8 mouse cellular contexts compared by ENCODE assay signal in the genomic region with DNA sequence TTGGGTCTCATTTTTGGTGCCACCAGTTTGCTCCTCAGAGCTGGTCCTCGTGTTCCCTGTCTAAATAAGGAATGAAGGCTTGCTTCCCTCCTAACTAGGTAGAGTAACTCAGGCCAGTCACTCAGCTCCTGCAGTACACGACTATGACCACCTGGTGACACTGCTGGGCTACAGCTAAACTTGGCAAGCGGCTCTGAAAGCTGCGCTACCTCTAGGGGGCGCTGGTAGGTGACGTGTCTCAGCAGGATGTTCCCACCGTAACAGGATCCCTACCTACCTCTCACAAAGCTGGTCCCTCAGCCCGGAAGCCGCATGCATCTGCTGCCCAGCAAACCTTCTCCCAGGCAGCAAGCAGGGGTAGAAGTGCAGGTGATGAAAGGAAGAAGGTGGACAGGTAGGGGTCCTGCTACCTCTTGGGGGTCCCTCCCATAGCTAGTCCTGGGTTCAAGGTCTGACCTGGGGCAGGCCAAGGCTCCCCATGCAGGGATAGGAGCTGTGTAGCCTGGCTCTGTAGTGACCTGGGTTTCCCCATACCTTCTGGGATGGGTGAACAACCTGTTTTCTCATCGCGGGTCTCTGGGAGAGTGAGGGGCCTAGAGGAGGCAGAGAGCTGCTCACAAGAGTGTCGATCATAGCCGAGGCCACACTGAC. TPM values are rescaled to one million over a fixed set of nuclear protein-coding genes. Genes with fewer than 3 reads are reported as not detected.
A peak's percentile ranks its signal among the peaks of the same experiment; 100 is the strongest.
DNase-seq lines count a peak whose midpoint lies in the region; ATAC-seq lines count a peak whose summit lies in the region.

No protein-coding gene starts in this region.

- no peak overlapping the region for H3K27ac ChIP-seq in intestine, embryonic 14.5 days (ENCODE audit: low read depth)

- no peak overlapping the region for H3K9ac ChIP-seq in intestine, embryonic 14.5 days (ENCODE audit: low read length)

- peak; percentile 87 for DNase-seq in adrenal gland, adult 18-20 months (ENCODE audit: low spot score in 2 of 2)
- peak; percentile 95 for DNase-seq in embryo, embryonic 10 days (ENCODE audit: low spot score)
- peak; percentile 80 to 81 for DNase-seq in gastrocnemius, postnatal 36 days
- DNase-seq in intestine, embryonic 14.5 days (ENCODE audit: low spot score), result peak; percentile 96
- DNase-seq in left cerebral cortex, postnatal 14 days (ENCODE audit: low spot score in 2 of 2), result peak; percentile 92 to 94
- peak; percentile 94 for DNase-seq in mesoderm, embryonic 11.5 days (ENCODE audit: low read depth, low spot score)
- peak; percentile 92 for DNase-seq in skeletal muscle tissue, adult 2 months (ENCODE audit: low read depth, low spot score)
- peak; percentile 77 for DNase-seq in yolk sac, embryonic 10.5 days (ENCODE audit: low spot score)

- H3K4me3 ChIP-seq in intestine, embryonic 14.5 days (ENCODE audit: low read depth, low read length), result no peak overlapping the region

- H3K9me3 ChIP-seq in intestine, embryonic 14.5 days (ENCODE audit: control insufficient read depth, low read length), result no peaks in the 10 kb centered on the region

- 0 out of 2 replicates have a peak, but pooled peaks cover 4% of the 10 kb centered on the region for H3K36me3 ChIP-seq in intestine, embryonic 14.5 days (ENCODE audit: control insufficient read depth, insufficient read depth, low read length)

- intact Hi-C loops in gastrocnemius, postnatal 36 days (cut with DNase I), result loop anchor here (5.0 to 10.0 kb wide), 3 partner anchors 47 to 357 kb away; partner anchors contain the start of gene Kremen1
- intact Hi-C loops in left cerebral cortex, postnatal 14 days (cut with DNase I), result loop anchor here (5.0 to 10.0 kb wide), 2 partner anchors 150 to 357 kb away; partner anchors contain the start of gene Kremen1

- H3K4me2 ChIP-seq in intestine, embryonic 14.5 days (ENCODE audit: low read length), result no peak overlapping the region

- peak; percentile 67 for ATAC-seq in intestine, embryonic 14.5 days (replicated peaks; ENCODE audit: low FRiP score, low TSS enrichment, low read depth)

- no peaks in the 10 kb centered on the region for H3K27me3 ChIP-seq in intestine, embryonic 14.5 days (replicated peaks; ENCODE audit: control insufficient read depth, insufficient read depth, low read length)

- no peaks in the 10 kb centered on the region for H3K4me1 ChIP-seq in intestine, embryonic 14.5 days (replicated peaks; ENCODE audit: control insufficient read depth, insufficient read depth, low read length)

- 26% methylated on average over 13 of the region's 13 CpGs for WGBS in intestine, embryonic 14.5 days

RNA-seq across cellular contexts. Expression of gene Ewsr1, which starts 16.0 kb away (rescaled TPM):
- 100 to 1,000 TPM; 211 to 300 TPM for total RNA-seq in adrenal gland, adult 18-20 months (2021)
- total RNA-seq in gastrocnemius, postnatal 36 days (2021), result 10 to 100 TPM; 70.7 to 92.0 TPM
- polyA plus RNA-seq in intestine, embryonic 14.5 days (2014; fragmentation: Nextera tagmentation; extraction: Ambion mirVana), result 373 and 390 TPM in 2 replicates
- 100 to 1,000 TPM; 288 to 295 TPM for total RNA-seq in left cerebral cortex, postnatal 14 days (2021)

RNA-seq across cellular contexts. Expression of gene Rhbdd3, which starts 16.3 kb away (rescaled TPM):
- 10 to 100 TPM; 16.3 to 19.5 TPM for total RNA-seq in adrenal gland, adult 18-20 months (2021)
- total RNA-seq in gastrocnemius, postnatal 36 days (2021), result 10 to 100 TPM; 24.4 to 26.0 TPM
- 30.4 TPM in 2 replicates for polyA plus RNA-seq in intestine, embryonic 14.5 days (2014; fragmentation: Nextera tagmentation; extraction: Ambion mirVana)
- 10 to 100 TPM; 21.7 to 24.6 TPM for total RNA-seq in left cerebral cortex, postnatal 14 days (2021)

RNA-seq across cellular contexts. Expression of gene Emid1, which starts 37.0 kb away (rescaled TPM):
- total RNA-seq in adrenal gland, adult 18-20 months (2021), result 1 to 10 TPM; 2.2 to 3.4 TPM
- total RNA-seq in gastrocnemius, postnatal 36 days (2021), result 10 to 100 TPM; 11.7 to 17.6 TPM
- polyA plus RNA-seq in intestine, embryonic 14.5 days (2014; fragmentation: Nextera tagmentation; extraction: Ambion mirVana), result 74.8 and 88.5 TPM in 2 replicates
- total RNA-seq in left cerebral cortex, postnatal 14 days (2021), result 10 to 100 TPM; 27.6 to 32.5 TPM

RNA-seq across cellular contexts. Expression of gene Gas2l1, which starts 49.9 kb away (rescaled TPM):
- 10 to 100 TPM; 45.2 to 49.9 TPM for total RNA-seq in adrenal gland, adult 18-20 months (2021)
- 1 to 10 TPM; 3.9 to 4.9 TPM for total RNA-seq in gastrocnemius, postnatal 36 days (2021)
- polyA plus RNA-seq in intestine, embryonic 14.5 days (2014; fragmentation: Nextera tagmentation; extraction: Ambion mirVana), result 27.4 and 29.3 TPM in 2 replicates
- total RNA-seq in left cerebral cortex, postnatal 14 days (2021), result 10 to 100 TPM; 60.9 to 70.2 TPM

RNA-seq across cellular contexts. Expression of gene Rasl10a, which starts 57.1 kb away (rescaled TPM):
- total RNA-seq in adrenal gland, adult 18-20 months (2021), result under 1 TPM in 1 of 2 experiments, not detected in 1; 0.46 TPM
- under 1 TPM in 1 of 2 experiments, not detected in 1; 0.28 TPM for total RNA-seq in gastrocnemius, postnatal 36 days (2021)
- 1.1 and 1.9 TPM in 2 replicates for polyA plus RNA-seq in intestine, embryonic 14.5 days (2014; fragmentation: Nextera tagmentation; extraction: Ambion mirVana)
- total RNA-seq in left cerebral cortex, postnatal 14 days (2021), result 10 to 100 TPM; 61.7 to 63.2 TPM
